Mouse (Mus musculus): ENCODE data around the gene Tmcc2. TPM values are rescaled to one million over a fixed set of nuclear protein-coding genes. Genes with fewer than 3 reads are reported as not detected.

Gene Tmcc2
- polyA plus RNA-seq, 1 experiment from 2014 or later, result 6.1 TPM

- H3K27ac ChIP-seq (replicated peaks; ENCODE audit: low read depth, low read length), result no peak overlapping the region
- H3K27me3 ChIP-seq (ENCODE audit: control insufficient read depth, insufficient read depth, low read length), result no peaks in the 10 kb centered on the region
- peaks cover 2% of the 10 kb centered on the region; the same call in 1 of the 2 replicates for H3K4me1 ChIP-seq (ENCODE audit: control insufficient read depth, insufficient read depth, low read length)
- no peak overlapping the region for H3K9ac ChIP-seq (ENCODE audit: low read length)
- ATAC-seq (ENCODE audit: insufficient number of reproducible peaks, low FRiP score, low TSS enrichment, low read depth) (no peak), DNase-seq (ENCODE audit: low spot score) (no peak)
- H3K4me2 ChIP-seq (ENCODE audit: low read depth, severe bottlenecking), result no peak overlapping the region
- no peaks in the 10 kb centered on the region for H3K36me3 ChIP-seq (ENCODE audit: control insufficient read depth, insufficient read depth, low read length)
- H3K4me3 ChIP-seq (ENCODE audit: low read depth, low read length), result no peak overlapping the region
- H3K9me3 ChIP-seq (ENCODE audit: control insufficient read depth, low read length), result no peaks in the 10 kb centered on the region
Observed at GRCm38 (mm10) chr1:132425600-132425999, 34.5 kb upstream of the Tmcc2 start.

GRCm38 (mm10) chr1:132422912-132423696 is 32.0 kb upstream of the Tmcc2 start:
- H3K9me3 ChIP-seq (ENCODE audit: control insufficient read depth, low read length), result no peaks in the 10 kb centered on the region
- no peak overlapping the region for H3K27ac ChIP-seq (replicated peaks; ENCODE audit: low read depth, low read length)
- H3K4me2 ChIP-seq (ENCODE audit: low read depth, severe bottlenecking), result no peak overlapping the region
- H3K27me3 ChIP-seq (ENCODE audit: control insufficient read depth, insufficient read depth, low read length), result no peaks in the 10 kb centered on the region
- H3K4me3 ChIP-seq (ENCODE audit: low read depth, low read length), result no peak overlapping the region
- ATAC-seq (ENCODE audit: insufficient number of reproducible peaks, low FRiP score, low TSS enrichment, low read depth) (no peak), DNase-seq (ENCODE audit: low spot score) (no peak)
- H3K4me1 ChIP-seq (ENCODE audit: control insufficient read depth, insufficient read depth, low read length), result no peaks in the 10 kb centered on the region
- 91% methylated on average over 5 of the region's 5 CpGs for WGBS
- no peaks in the 10 kb centered on the region for H3K36me3 ChIP-seq (ENCODE audit: control insufficient read depth, insufficient read depth, low read length)
- H3K9ac ChIP-seq (ENCODE audit: low read length), result no peak overlapping the region

GRCm38 (mm10) chr1:132420662-132421061 is 29.6 kb upstream of the Tmcc2 start:
- H3K36me3 ChIP-seq (ENCODE audit: control insufficient read depth, insufficient read depth, low read length), result no peaks in the 10 kb centered on the region
- no peaks in the 10 kb centered on the region for H3K27me3 ChIP-seq (ENCODE audit: control insufficient read depth, insufficient read depth, low read length)
- no peak overlapping the region for H3K4me3 ChIP-seq (ENCODE audit: low read depth, low read length)
- 87% methylated on average over 7 of the region's 7 CpGs for WGBS
- no peak overlapping the region for H3K4me2 ChIP-seq (ENCODE audit: low read depth, severe bottlenecking)
- H3K9ac ChIP-seq (ENCODE audit: low read length), result no peak overlapping the region
- H3K4me1 ChIP-seq (ENCODE audit: control insufficient read depth, insufficient read depth, low read length), result no peaks in the 10 kb centered on the region
- no peaks in the 10 kb centered on the region for H3K9me3 ChIP-seq (ENCODE audit: control insufficient read depth, low read length)
- no peak overlapping the region for H3K27ac ChIP-seq (replicated peaks; ENCODE audit: low read depth, low read length)
- DNase-seq (ENCODE audit: low spot score) (no peak), ATAC-seq (ENCODE audit: insufficient number of reproducible peaks, low FRiP score, low TSS enrichment, low read depth) (no peak)

- no peak overlapping the region for H3K9ac ChIP-seq (ENCODE audit: low read length)
- H3K27ac ChIP-seq (replicated peaks; ENCODE audit: low read depth, low read length), result no peak overlapping the region
- ATAC-seq (ENCODE audit: insufficient number of reproducible peaks, low FRiP score, low TSS enrichment, low read depth) (no peak), DNase-seq (ENCODE audit: low spot score) (no peak)
- H3K4me3 ChIP-seq (ENCODE audit: low read depth, low read length), result no peak overlapping the region
- H3K9me3 ChIP-seq (ENCODE audit: control insufficient read depth, low read length), result no peaks in the 10 kb centered on the region
- H3K4me2 ChIP-seq (ENCODE audit: low read depth, severe bottlenecking), result no peak overlapping the region
- WGBS, result 88% methylated on average over 2 of the region's 2 CpGs
- no peaks in the 10 kb centered on the region for H3K36me3 ChIP-seq (ENCODE audit: control insufficient read depth, insufficient read depth, low read length)
- H3K4me1 ChIP-seq (ENCODE audit: control insufficient read depth, insufficient read depth, low read length), result no peaks in the 10 kb centered on the region
- no peaks in the 10 kb centered on the region for H3K27me3 ChIP-seq (ENCODE audit: control insufficient read depth, insufficient read depth, low read length)
Observed at GRCm38 (mm10) chr1:132420206-132420605, 29.1 kb upstream of the Tmcc2 start.

GRCm38 (mm10) chr1:132417319-132418251 is 26.5 kb upstream of the Tmcc2 start, which contains the start of gene Dstyk:
Gene Dstyk (plus strand): TSS chr1:132417555.
- Histone ChIP-seq H3K4me1 (ENCODE audit: control insufficient read depth, insufficient read depth, low read length) (no peaks in the 10 kb centered on the region), H3K9me3 (ENCODE audit: control insufficient read depth, low read length) (no peaks in the 10 kb centered on the region), H3K27me3 (ENCODE audit: control insufficient read depth, insufficient read depth, low read length) (no peaks in the 10 kb centered on the region), H3K9ac (ENCODE audit: low read length) (peak within 1 kb of the TSS; percentile 92), H3K27ac (replicated peaks; ENCODE audit: low read depth, low read length) (peak within 1 kb of the TSS; percentile 90), H3K4me2 (ENCODE audit: low read depth, severe bottlenecking) (peak within 1 kb of the TSS; percentile 63), H3K36me3 (ENCODE audit: control insufficient read depth, insufficient read depth, low read length) (no peaks in the 10 kb centered on the region), H3K4me3 (ENCODE audit: low read depth, low read length) (peak within 1 kb of the TSS; percentile 77)
- WGBS, result under 1% methylated on average over 77 of the region's 85 CpGs
- ATAC-seq (ENCODE audit: insufficient number of reproducible peaks, low FRiP score, low TSS enrichment, low read depth) (peak; percentile 94), DNase-seq (ENCODE audit: low spot score) (peak; percentile 95)

GRCm38 (mm10) chr1:132416943-132417290 is 25.8 kb upstream of the Tmcc2 start:
- WGBS, result 23% methylated on average over 6 of the region's 6 CpGs
- no peaks in the 10 kb centered on the region for H3K36me3 ChIP-seq (ENCODE audit: control insufficient read depth, insufficient read depth, low read length)
- H3K4me2 ChIP-seq (ENCODE audit: low read depth, severe bottlenecking), result peak overlapping the region; percentile 63
- peak overlapping the region; percentile 92; the same call in 1 of the 2 replicates for H3K9ac ChIP-seq (ENCODE audit: low read length)
- DNase-seq (ENCODE audit: low spot score) (no peak), ATAC-seq (ENCODE audit: insufficient number of reproducible peaks, low FRiP score, low TSS enrichment, low read depth) (no peak)
- H3K4me3 ChIP-seq (ENCODE audit: low read depth, low read length), result peak overlapping the region; percentile 77
- no peaks in the 10 kb centered on the region for H3K4me1 ChIP-seq (ENCODE audit: control insufficient read depth, insufficient read depth, low read length)
- no peaks in the 10 kb centered on the region for H3K27me3 ChIP-seq (ENCODE audit: control insufficient read depth, insufficient read depth, low read length)
- H3K9me3 ChIP-seq (ENCODE audit: control insufficient read depth, low read length), result no peaks in the 10 kb centered on the region
- H3K27ac ChIP-seq (replicated peaks; ENCODE audit: low read depth, low read length), result peak overlapping the region; percentile 90

GRCm38 (mm10) chr1:132416244-132416942 is 25.3 kb upstream of the Tmcc2 start:
- H3K4me2 ChIP-seq (ENCODE audit: low read depth, severe bottlenecking), result no peak overlapping the region; the same call in 1 of the 2 replicates
- H3K27ac ChIP-seq (replicated peaks; ENCODE audit: low read depth, low read length), result no peak overlapping the region
- no peak for DNase-seq (ENCODE audit: low spot score)
- WGBS, result 79% methylated on average over 8 of the region's 8 CpGs
- H3K9ac ChIP-seq (ENCODE audit: low read length), result no peak overlapping the region
- H3K4me1 ChIP-seq (ENCODE audit: control insufficient read depth, insufficient read depth, low read length), result no peaks in the 10 kb centered on the region
- no peaks in the 10 kb centered on the region for H3K27me3 ChIP-seq (ENCODE audit: control insufficient read depth, insufficient read depth, low read length)
- H3K36me3 ChIP-seq (ENCODE audit: control insufficient read depth, insufficient read depth, low read length), result no peaks in the 10 kb centered on the region
- ATAC-seq (ENCODE audit: insufficient number of reproducible peaks, low FRiP score, low TSS enrichment, low read depth), result no peak
- no peak overlapping the region for H3K4me3 ChIP-seq (ENCODE audit: low read depth, low read length)
- H3K9me3 ChIP-seq (ENCODE audit: control insufficient read depth, low read length), result no peaks in the 10 kb centered on the region

GRCm38 (mm10) chr1:132410657-132411056 is 19.6 kb upstream of the Tmcc2 start:
- Histone ChIP-seq H3K27ac (replicated peaks; ENCODE audit: low read depth, low read length) (no peak overlapping the region), H3K9ac (ENCODE audit: low read length) (no peak overlapping the region), H3K36me3 (ENCODE audit: control insufficient read depth, insufficient read depth, low read length) (no peaks in the 10 kb centered on the region), H3K27me3 (ENCODE audit: control insufficient read depth, insufficient read depth, low read length) (no peaks in the 10 kb centered on the region), H3K4me2 (ENCODE audit: low read depth, severe bottlenecking) (no peak overlapping the region), H3K9me3 (ENCODE audit: control insufficient read depth, low read length) (no peaks in the 10 kb centered on the region; the same call in 1 of the 2 replicates), H3K4me1 (ENCODE audit: control insufficient read depth, insufficient read depth, low read length) (no peaks in the 10 kb centered on the region), H3K4me3 (ENCODE audit: low read depth, low read length) (no peak overlapping the region)
- ATAC-seq (ENCODE audit: insufficient number of reproducible peaks, low FRiP score, low TSS enrichment, low read depth) (no peak), DNase-seq (ENCODE audit: low spot score) (no peak)
- WGBS, result 91% methylated on average over 3 of the region's 3 CpGs
